In the genomic region with DNA sequence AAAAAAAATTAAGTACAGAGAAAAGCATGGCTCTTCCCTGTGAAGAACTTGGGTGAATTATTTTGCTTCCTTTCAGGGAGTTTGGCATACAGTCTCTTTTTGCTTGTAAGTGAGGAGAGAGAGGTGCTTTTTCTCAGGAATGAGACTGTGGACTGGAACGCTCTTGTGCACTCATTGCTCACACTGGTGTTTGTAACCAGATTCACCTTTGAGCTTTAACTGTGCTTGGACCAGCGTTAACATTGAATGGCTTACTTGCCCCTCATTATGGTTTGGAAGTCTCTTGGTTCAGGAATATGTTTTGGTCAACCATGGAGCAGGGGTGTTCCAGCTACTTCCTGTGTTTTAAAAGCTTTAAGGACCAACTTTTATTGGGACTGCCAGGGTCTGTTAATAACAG, we compare ENCODE assay signal across 25 mouse cellular contexts. TPM values are rescaled to one million over a fixed set of nuclear protein-coding genes. Genes with fewer than 3 reads are reported as not detected.
DNase-seq lines count a peak whose midpoint lies in the region; ATAC-seq and TF ChIP-seq lines count a peak whose summit lies in the region.
"Had no signal": no experiment of that assay in that cellular context is flagged by ENCODE, and none has a peak within 500 bp of the region (broad histone marks: within the 10 kb centered on the region; RNA-seq: fewer than 3 reads in every experiment).

No protein-coding gene starts in this region.

- 0 out of 2 replicates have a peak, but pooled peaks have one; percentile 44 for ATAC-seq in kidney, postnatal 0 days (replicated peaks; ENCODE audit: low FRiP score, low read depth)
- peak; percentile 20; the same call in 1 of the 2 replicates for ATAC-seq in liver, postnatal 0 days
- no peak for ATAC-seq in monocyte, adult 5-6 weeks (replicated peaks; ENCODE audit: insufficient number of reproducible peaks, low FRiP score, low TSS enrichment, poor library complexity, severe bottlenecking)
- ATAC-seq: intestine, embryonic 15.5 days; midbrain, embryonic 13.5 days had no signal

- no peaks in the 10 kb centered on the region for H3K9me3 ChIP-seq in kidney, postnatal 0 days (replicated peaks; ENCODE audit: low read length)
- H3K9me3 ChIP-seq in liver, postnatal 0 days (ENCODE audit: low read length), result no peaks in the 10 kb centered on the region
- H3K9me3 ChIP-seq: forebrain, embryonic 12.5 days; intestine, embryonic 15.5 days; midbrain, embryonic 13.5 days; neural tube, embryonic 13.5 days had no signal

- whole genome bisulfite sequencing in kidney, postnatal 0 days, result 54% methylated on average over 2 of the region's 2 CpGs
- WGBS in liver, postnatal 0 days (ENCODE audit: insufficient replicate concordance), result 59% methylated on average over 2 of the region's 2 CpGs

- no peak for TF ChIP-seq EP300 in liver, postnatal 0 days (IDR thresholded peaks at IDR 0.05; ENCODE audit: low read depth)

- no peak overlapping the region for H3K4me2 ChIP-seq in kidney, postnatal 0 days (ENCODE audit: low read length)
- H3K4me2 ChIP-seq in liver, postnatal 0 days (ENCODE audit: low read depth, low read length), result no peak overlapping the region
- H3K4me2 ChIP-seq: forebrain, embryonic 12.5 days; hindbrain, embryonic 14.5 days; intestine, embryonic 15.5 days; midbrain, embryonic 13.5 days; neural tube, embryonic 13.5 days had no signal

- H3K27ac ChIP-seq in kidney, postnatal 0 days, result peak overlapping the region; percentile 51
- H3K27ac ChIP-seq in liver, postnatal 0 days (ENCODE audit: low read depth), result peak overlapping the region; percentile 73
- H3K27ac ChIP-seq: forebrain, embryonic 12.5 days; hindbrain, embryonic 14.5 days; intestine, embryonic 15.5 days; liver, embryonic 14.5 days; midbrain, embryonic 13.5 days; neural tube, embryonic 13.5 days had no signal

- H3K9ac ChIP-seq in kidney, postnatal 0 days (ENCODE audit: low read depth, low read length), result no peak overlapping the region
- no peak overlapping the region for H3K9ac ChIP-seq in liver, postnatal 0 days (replicated peaks)
- H3K9ac ChIP-seq: forebrain, embryonic 12.5 days; hindbrain, embryonic 14.5 days; intestine, embryonic 15.5 days; liver, embryonic 14.5 days; midbrain, embryonic 13.5 days; neural tube, embryonic 13.5 days had no signal

- DNase-seq in kidney, adult 18-20 months, result peak; percentile 23
- no peak for DNase-seq in kidney, postnatal 10 days
- peak; percentile 84 for DNase-seq in kidney, adult 9 months
- DNase-seq in kidney, postnatal 0 days (ENCODE audit: low spot score), result no peak
- DNase-seq in liver, postnatal 0 days, result no peak
- DNase-seq in adrenal gland, postnatal 4 days (ENCODE audit: low spot score in 2 of 2), result no peak
- DNase-seq: adrenal gland, adult 2 months; cerebellum, adult 9-10 months; gastrocnemius, postnatal 14 days; heart, postnatal 10 days; layer of hippocampus, adult 9-11 months; lung, postnatal 10 days; right cerebral cortex, adult 18-20 months had no signal

- H3K27me3 ChIP-seq in kidney, postnatal 0 days (ENCODE audit: insufficient read depth, low read length), result no peaks in the 10 kb centered on the region
- no peaks in the 10 kb centered on the region for H3K27me3 ChIP-seq in liver, postnatal 0 days (ENCODE audit: insufficient read depth, low read length)
- H3K27me3 ChIP-seq: forebrain, embryonic 12.5 days; intestine, embryonic 15.5 days; midbrain, embryonic 13.5 days; neural tube, embryonic 13.5 days had no signal

- no peaks in the 10 kb centered on the region for H3K36me3 ChIP-seq in kidney, postnatal 0 days (ENCODE audit: insufficient read depth, low read length)
- no peaks in the 10 kb centered on the region for H3K36me3 ChIP-seq in liver, postnatal 0 days (replicated peaks; ENCODE audit: insufficient read depth, low read length)
- H3K36me3 ChIP-seq: forebrain, embryonic 12.5 days; intestine, embryonic 15.5 days; midbrain, embryonic 13.5 days; neural tube, embryonic 13.5 days had no signal

- H3K4me3 ChIP-seq in kidney, postnatal 0 days (replicated peaks; ENCODE audit: low read depth, low read length), result no peak overlapping the region
- H3K4me3 ChIP-seq in liver, postnatal 0 days (ENCODE audit: low read depth, low read length), result no peak overlapping the region
- H3K4me3 ChIP-seq: forebrain, embryonic 12.5 days; intestine, embryonic 15.5 days; midbrain, embryonic 13.5 days; neural tube, embryonic 13.5 days had no signal

- no peak for TF ChIP-seq CTCF in kidney, postnatal 0 days (IDR thresholded peaks at IDR 0.05; ENCODE audit: low read depth)
- TF ChIP-seq CTCF in liver, postnatal 0 days (IDR thresholded peaks at IDR 0.05; ENCODE audit: low read depth), result no peak

- peaks cover 25% of the 10 kb centered on the region for H3K4me1 ChIP-seq in kidney, postnatal 0 days (replicated peaks; ENCODE audit: insufficient read depth, low read length)
- peaks cover 32% of the 10 kb centered on the region for H3K4me1 ChIP-seq in liver, postnatal 0 days (ENCODE audit: insufficient read depth)

RNA-seq across cellular contexts. Expression of a gene that starts 11.4 kb away (rescaled TPM):
- 10.7 and 12.7 TPM in 2 replicates for polyA plus RNA-seq in kidney, postnatal 0 days (2015; fragmentation: Nextera tagmentation; extraction: Ambion mirVana)
- 2.5 and 2.9 TPM in 2 replicates for polyA plus RNA-seq in liver, postnatal 0 days (2015; fragmentation: Nextera tagmentation; extraction: Ambion mirVana)
- 8.0 to 12.0 TPM (median 8.2 TPM) in 3 replicates for total RNA-seq in monocyte, adult 5-6 weeks (2017)
- 10 to 100 TPM; 54.7 to 54.8 TPM for total RNA-seq in adrenal gland, postnatal 4 days (2021)

RNA-seq across cellular contexts. Expression of a gene that starts 37.8 kb away (rescaled TPM):
- polyA plus RNA-seq in kidney, postnatal 0 days (2015; fragmentation: Nextera tagmentation; extraction: Ambion mirVana), result not detected in 2 replicates
- not detected in 2 replicates for polyA plus RNA-seq in liver, postnatal 0 days (2015; fragmentation: Nextera tagmentation; extraction: Ambion mirVana)
- not detected in 3 replicates for total RNA-seq in monocyte, adult 5-6 weeks (2017)
- total RNA-seq in adrenal gland, postnatal 4 days (2021), result not detected
- total RNA-seq: adrenal gland, adult 2 months; gastrocnemius, postnatal 14 days; heart, postnatal 10 days; left cerebral cortex, adult 8-10 months; megakaryocyte, adult 5-6 weeks had no signal
- polyA plus RNA-seq: adrenal gland, adult 2 months; cortical plate, adult 2 months; embryonic facial prominence, embryonic 11.5 days; forebrain, embryonic 12.5 days; frontal cortex, adult 2 months; hindbrain, embryonic 14.5 days; intestine, embryonic 15.5 days; liver, embryonic 14.5 days; midbrain, embryonic 13.5 days; neural tube, embryonic 13.5 days had no signal

Comparison
In these comparisons a context has a peak if more than half of its experiments do, and no peak if none do; other contexts are left out.
1. DNase-seq: peak in kidney, adult 18-20 months (single experiment) and kidney, adult 9 months (single experiment); none in kidney, postnatal 10 days (single experiment), kidney, postnatal 0 days (single experiment), liver, postnatal 0 days (single experiment) and adrenal gland, postnatal 4 days (0 of 2).